In genomic region chr11:102285095-102285834, GRCm38 (mm10) we compare ENCODE assay signal across 8 mouse cellular contexts. TPM values are rescaled to one million over a fixed set of nuclear protein-coding genes. Genes with fewer than 3 reads are reported as not detected.
DNase-seq lines count a peak whose midpoint lies in the region; ATAC-seq and TF ChIP-seq lines count a peak whose summit lies in the region.

No protein-coding gene starts in this region.

- peak overlapping the region; percentile 72 for H3K9ac ChIP-seq in hindbrain, postnatal 0 days (replicated peaks; ENCODE audit: low read length)
- H3K9ac ChIP-seq in midbrain, embryonic 15.5 days: peak overlapping the region; percentile 77

- peaks cover 10% of the 10 kb centered on the region for H3K36me3 ChIP-seq in hindbrain, postnatal 0 days (ENCODE audit: insufficient read depth, low read length)
- H3K36me3 ChIP-seq in midbrain, embryonic 15.5 days (replicated peaks): peaks cover 13% of the 10 kb centered on the region; the same call in 1 of the 2 replicates

- no peaks in the 10 kb centered on the region for H3K9me3 ChIP-seq in hindbrain, postnatal 0 days (ENCODE audit: low read length)
- H3K9me3 ChIP-seq in midbrain, embryonic 15.5 days: no peaks in the 10 kb centered on the region

- H3K4me2 ChIP-seq in hindbrain, postnatal 0 days (ENCODE audit: low read depth, low read length): peak overlapping the region; percentile 93
- peak overlapping the region; percentile 71 for H3K4me2 ChIP-seq in midbrain, embryonic 15.5 days

- ATAC-seq in hindbrain, postnatal 0 days: peak; percentile 77
- peak; percentile 71 for ATAC-seq in midbrain, embryonic 15.5 days (replicated peaks)

- intact Hi-C loops in gastrocnemius, postnatal 14 days (cut with DNase I; ENCODE audit: low total_unique reads): no loop called here

- DNase-seq in gastrocnemius, postnatal 14 days: peak; percentile 65
- DNase-seq in gastrocnemius, adult 8-10 months (ENCODE audit: low spot score in 2 of 2): no peak
- DNase-seq in thymus, postnatal 14 days: peak; percentile 84
- DNase-seq in thymus, postnatal 25 days: no peak
- no peak for DNase-seq in hindbrain, postnatal 0 days (ENCODE audit: low spot score)
- DNase-seq in cerebellum, postnatal 25 days: no peak
- DNase-seq in urinary bladder, adult 2 months (ENCODE audit: low spot score): no peak

- no peak for TF ChIP-seq CTCF in hindbrain, postnatal 0 days (IDR thresholded peaks at IDR 0.05; ENCODE audit: low read depth)

- 5% methylated on average over 31 of the region's 31 CpGs for WGBS in hindbrain, postnatal 0 days
- WGBS in midbrain, embryonic 15.5 days: 6% methylated on average over 31 of the region's 31 CpGs

- peak overlapping the region; percentile 80 for H3K27ac ChIP-seq in hindbrain, postnatal 0 days
- peak overlapping the region; percentile 85 for H3K27ac ChIP-seq in midbrain, embryonic 15.5 days

- peak overlapping the region; percentile 63 for H3K4me3 ChIP-seq in hindbrain, postnatal 0 days (ENCODE audit: low read length)
- H3K4me3 ChIP-seq in midbrain, embryonic 15.5 days: peak overlapping the region; percentile 70

- H3K27me3 ChIP-seq in hindbrain, postnatal 0 days (ENCODE audit: insufficient read depth, low read length): no peaks in the 10 kb centered on the region
- no peaks in the 10 kb centered on the region for H3K27me3 ChIP-seq in midbrain, embryonic 15.5 days (replicated peaks)

- peaks cover 5% of the 10 kb centered on the region; the same call in 1 of the 2 replicates for H3K4me1 ChIP-seq in hindbrain, postnatal 0 days (ENCODE audit: insufficient read depth, low read length)
- H3K4me1 ChIP-seq in midbrain, embryonic 15.5 days: peaks cover 15% of the 10 kb centered on the region

RNA-seq across cellular contexts. Expression of gene Tmub2, which starts 0.5 kb away (rescaled TPM):
- 10 to 100 TPM; 14.8 to 14.9 TPM for total RNA-seq in gastrocnemius, postnatal 14 days (2021)
- total RNA-seq in gastrocnemius, adult 8-10 months (2022): 10 to 100 TPM; 14.7 to 15.8 (median 15.0) TPM
- total RNA-seq in hindbrain, postnatal 0 days (2014; rRNA removed): 81.8 and 92.7 TPM in 2 replicates
- polyA plus RNA-seq in hindbrain, postnatal 0 days (2015; fragmentation: Nextera tagmentation; extraction: Ambion mirVana): 71.0 and 72.2 TPM in 2 replicates
- 82.3 and 84.4 TPM in 2 replicates for polyA plus RNA-seq in midbrain, embryonic 15.5 days (2015; fragmentation: Nextera tagmentation; extraction: Ambion mirVana)
- polyA plus RNA-seq in urinary bladder, adult 2 months (2012; rRNA removed): 50.8 and 57.6 TPM in 2 replicates

RNA-seq across cellular contexts. Expression of gene Atxn7l3, which starts 11.2 kb away (rescaled TPM):
- total RNA-seq in gastrocnemius, postnatal 14 days (2021): 10 to 100 TPM; 15.9 to 17.5 TPM
- total RNA-seq in gastrocnemius, adult 8-10 months (2022): 10 to 100 TPM in 3 of 4 experiments, 1 to 10 TPM in 1; 9.3 to 14.5 (median 11.1) TPM
- total RNA-seq in hindbrain, postnatal 0 days (2014; rRNA removed): 146 and 149 TPM in 2 replicates
- 22.8 and 23.7 TPM in 2 replicates for polyA plus RNA-seq in hindbrain, postnatal 0 days (2015; fragmentation: Nextera tagmentation; extraction: Ambion mirVana)
- polyA plus RNA-seq in midbrain, embryonic 15.5 days (2015; fragmentation: Nextera tagmentation; extraction: Ambion mirVana): 31.6 and 31.8 TPM in 2 replicates
- polyA plus RNA-seq in urinary bladder, adult 2 months (2012; rRNA removed): 36.5 and 38.6 TPM in 2 replicates

RNA-seq across cellular contexts. Expression of gene Asb16, which starts 16.7 kb away (rescaled TPM):
- 10 to 100 TPM; 58.9 to 61.2 TPM for total RNA-seq in gastrocnemius, postnatal 14 days (2021)
- total RNA-seq in gastrocnemius, adult 8-10 months (2022): 10 to 100 TPM; 92.5 to 99.3 (median 93.6) TPM
- 2.2 and 2.6 TPM in 2 replicates for total RNA-seq in hindbrain, postnatal 0 days (2014; rRNA removed)
- polyA plus RNA-seq in hindbrain, postnatal 0 days (2015; fragmentation: Nextera tagmentation; extraction: Ambion mirVana): 0.29 and 0.41 TPM in 2 replicates
- 0.05 TPM in 1 of 2 replicates, not detected in the other for polyA plus RNA-seq in midbrain, embryonic 15.5 days (2015; fragmentation: Nextera tagmentation; extraction: Ambion mirVana)
- polyA plus RNA-seq in urinary bladder, adult 2 months (2012; rRNA removed): 0.63 and 0.65 TPM in 2 replicates

RNA-seq across cellular contexts. Expression of gene Ubtf, which starts 34.3 kb away (rescaled TPM):
- total RNA-seq in gastrocnemius, postnatal 14 days (2021): 10 to 100 TPM; 38.2 to 45.5 TPM
- 10 to 100 TPM; 31.5 to 41.6 (median 38.2) TPM for total RNA-seq in gastrocnemius, adult 8-10 months (2022)
- total RNA-seq in hindbrain, postnatal 0 days (2014; rRNA removed): 53.7 and 63.7 TPM in 2 replicates
- polyA plus RNA-seq in hindbrain, postnatal 0 days (2015; fragmentation: Nextera tagmentation; extraction: Ambion mirVana): 74.6 and 76.1 TPM in 2 replicates
- 82.8 and 83.9 TPM in 2 replicates for polyA plus RNA-seq in midbrain, embryonic 15.5 days (2015; fragmentation: Nextera tagmentation; extraction: Ambion mirVana)
- 45.7 and 61.5 TPM in 2 replicates for polyA plus RNA-seq in urinary bladder, adult 2 months (2012; rRNA removed)

RNA-seq across cellular contexts. Expression of gene BC030867, which starts 36.6 kb away (rescaled TPM):
- total RNA-seq in gastrocnemius, postnatal 14 days (2021): under 1 TPM; 0.11 to 0.47 TPM
- not detected for total RNA-seq in gastrocnemius, adult 8-10 months (2022)
- total RNA-seq in hindbrain, postnatal 0 days (2014; rRNA removed): 2.3 and 2.4 TPM in 2 replicates
- polyA plus RNA-seq in hindbrain, postnatal 0 days (2015; fragmentation: Nextera tagmentation; extraction: Ambion mirVana): 2.1 and 2.3 TPM in 2 replicates
- 2.2 and 2.5 TPM in 2 replicates for polyA plus RNA-seq in midbrain, embryonic 15.5 days (2015; fragmentation: Nextera tagmentation; extraction: Ambion mirVana)
- polyA plus RNA-seq in urinary bladder, adult 2 months (2012; rRNA removed): 0.41 TPM in 2 replicates

Comparison
In these comparisons a context has a peak if more than half of its experiments do, and no peak if none do; other contexts are left out.
1. DNase-seq: peak in gastrocnemius, postnatal 14 days (single experiment) and thymus, postnatal 14 days (single experiment); none in gastrocnemius, adult 8-10 months (0 of 2), thymus, postnatal 25 days (single experiment), hindbrain, postnatal 0 days (single experiment), cerebellum, postnatal 25 days (0 of 2) and urinary bladder, adult 2 months (single experiment).
2. RNA of gene Asb16, which starts 16.7 kb away (total RNA-seq): 92.5 to 99.3 TPM in gastrocnemius, adult 8-10 months and 58.9 to 61.2 TPM in gastrocnemius, postnatal 14 days; 2.2 to 2.6 TPM in hindbrain, postnatal 0 days; every median in the first group is over 10 times any median in the second.